Mouse (Mus musculus) layer of hippocampus, adult 8-10 months (tissue): ENCODE results near the gene Hoxd10. TPM values are rescaled to one million over a fixed set of nuclear protein-coding genes. Genes with fewer than 3 reads are reported as not detected.

Source experiments
- DNase-seq, 2 experiments: peaks; one replicate each; pipeline ENCODE4 v3.0.0; 2022; ENCODE audit warnings: low spot score in 2 of 2
- total RNA-seq, 4 experiments: library from RNA; stranded (reverse); gene quantifications; 2 replicates each; pipeline ENCODE4 v1.2.4; 2022

Hoxd10 gene
- total RNA-seq, 4 experiments from 2014 or later = not detected

DNA sequence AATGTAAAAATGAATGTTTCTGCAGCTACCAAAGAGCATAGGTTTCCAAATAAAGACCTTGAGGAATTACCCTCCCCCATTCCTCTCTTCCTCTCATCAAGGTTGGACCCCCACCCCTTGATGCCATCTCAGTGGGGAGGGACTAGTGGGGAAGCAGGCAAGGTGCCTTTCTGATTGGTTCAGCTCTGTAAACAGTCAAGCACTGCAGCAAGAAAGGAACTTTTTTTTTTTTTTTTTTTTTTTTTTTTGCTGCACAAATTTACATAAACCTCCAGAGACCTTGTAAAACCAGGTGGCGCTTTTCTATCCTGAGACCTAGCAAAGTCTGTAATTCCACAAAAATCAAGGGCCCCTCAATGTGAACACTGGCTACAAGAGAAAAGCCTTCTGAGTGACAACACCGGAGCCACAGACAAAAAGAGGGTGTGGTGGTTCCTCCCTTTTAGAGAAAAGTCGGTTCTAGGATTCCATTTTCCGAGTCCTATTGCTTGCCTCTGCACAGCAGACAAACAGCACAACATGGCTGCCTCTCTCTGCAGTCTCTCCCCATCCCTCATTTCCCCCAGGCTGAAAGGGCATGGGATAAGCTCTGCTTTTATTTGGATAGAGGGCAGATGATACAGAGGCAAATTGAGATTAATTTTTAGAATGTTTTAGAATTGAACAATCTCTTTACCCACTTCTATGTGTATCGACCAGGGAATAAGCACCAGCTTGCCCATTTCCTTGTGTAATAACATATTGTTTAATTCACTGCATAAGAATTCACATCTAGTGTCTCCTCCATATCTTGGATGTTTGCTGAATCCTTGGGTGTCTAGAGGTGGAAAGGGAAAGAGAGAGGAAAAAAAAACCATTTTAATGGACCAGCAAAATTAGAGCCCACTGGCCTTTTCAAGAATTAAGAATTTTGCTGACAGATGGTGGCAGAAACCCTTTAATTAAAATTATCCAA is 18.0 kb downstream of the Hoxd10 start:
- DNase-seq = no peak

DNA sequence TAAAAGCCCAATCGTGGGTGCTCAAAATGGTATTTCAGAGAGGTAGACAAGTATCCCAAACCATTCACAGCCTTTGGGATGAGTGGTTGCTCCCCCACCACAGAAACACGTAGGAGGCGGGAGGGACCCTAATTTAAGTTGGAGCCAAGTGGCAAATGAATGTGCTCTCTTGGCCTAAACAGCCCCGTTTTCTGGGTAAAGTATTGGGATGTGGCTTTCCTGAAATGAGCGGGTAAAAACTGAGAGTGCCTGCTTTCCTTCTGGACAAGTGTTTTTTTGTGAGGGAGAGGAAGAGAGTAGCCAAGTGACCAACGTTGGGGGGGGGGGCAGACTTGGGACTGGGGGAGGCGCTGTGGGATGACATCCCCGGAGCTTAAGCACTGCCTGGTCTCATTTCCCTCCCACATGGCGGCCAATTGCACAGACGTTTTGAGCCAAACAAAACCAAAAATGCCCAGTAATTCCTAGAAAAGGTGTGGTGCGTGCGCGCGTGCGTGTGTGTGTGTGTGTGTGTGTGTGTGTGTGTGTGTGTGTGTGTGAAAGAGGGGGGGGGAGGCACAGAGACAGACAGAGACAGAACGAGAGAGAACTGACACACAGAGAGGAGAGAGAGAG is 19.3 kb downstream of the Hoxd10 start:
- no peak for DNase-seq

DNA sequence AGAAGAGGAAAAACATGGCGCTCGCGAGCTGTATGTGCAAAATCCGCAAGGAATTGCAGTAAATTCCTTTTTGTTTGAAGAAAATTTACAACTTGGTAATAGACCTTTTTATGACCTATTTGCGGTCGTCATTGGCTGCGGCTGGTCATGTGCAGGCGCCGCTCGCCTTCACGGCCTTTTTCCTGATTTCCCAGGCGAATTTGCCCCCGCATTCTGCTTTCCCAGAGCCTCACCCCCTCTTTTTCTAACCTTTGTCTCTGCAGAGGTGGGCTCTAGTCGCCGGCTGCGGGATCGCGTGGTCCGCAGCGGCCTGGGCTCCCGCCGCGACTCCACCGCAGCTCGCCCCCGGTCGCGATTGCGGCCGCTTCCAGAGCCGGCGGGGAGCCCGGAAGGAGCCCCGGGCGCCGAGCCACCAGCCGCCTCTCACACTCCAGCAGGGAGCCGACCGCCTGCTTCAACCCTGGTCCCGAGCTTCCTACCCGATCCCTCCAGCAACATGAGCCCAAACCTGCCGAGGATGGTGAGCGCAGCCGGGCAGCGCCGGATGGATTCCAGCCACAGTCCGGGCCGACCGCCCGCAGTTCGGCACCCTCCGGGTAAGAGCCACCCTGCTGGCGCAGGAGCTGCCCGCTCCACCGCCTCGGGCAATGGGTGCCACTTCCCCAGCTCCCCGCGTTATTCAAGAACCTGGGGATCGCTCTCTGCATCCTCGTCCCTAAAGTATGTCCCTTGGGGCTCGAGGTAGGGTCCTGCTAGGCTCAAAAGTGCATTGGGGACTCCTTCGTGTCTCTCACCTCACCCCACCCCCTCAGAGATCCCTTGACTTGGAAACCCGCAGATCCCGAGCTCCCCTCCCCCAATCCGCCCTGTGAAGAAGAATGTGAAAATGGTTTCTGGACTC is 20.2 kb downstream of the Hoxd10 start, which contains the start of the genes Hoxd3 and Hoxd4:
Gene Hoxd3, plus strand, starts transcription at position 207 of the 901 bp plus-strand sequence.
Gene Hoxd4, plus strand, starts transcription at position 209 of the 901 bp plus-strand sequence.
- no peak for DNase-seq

DNA sequence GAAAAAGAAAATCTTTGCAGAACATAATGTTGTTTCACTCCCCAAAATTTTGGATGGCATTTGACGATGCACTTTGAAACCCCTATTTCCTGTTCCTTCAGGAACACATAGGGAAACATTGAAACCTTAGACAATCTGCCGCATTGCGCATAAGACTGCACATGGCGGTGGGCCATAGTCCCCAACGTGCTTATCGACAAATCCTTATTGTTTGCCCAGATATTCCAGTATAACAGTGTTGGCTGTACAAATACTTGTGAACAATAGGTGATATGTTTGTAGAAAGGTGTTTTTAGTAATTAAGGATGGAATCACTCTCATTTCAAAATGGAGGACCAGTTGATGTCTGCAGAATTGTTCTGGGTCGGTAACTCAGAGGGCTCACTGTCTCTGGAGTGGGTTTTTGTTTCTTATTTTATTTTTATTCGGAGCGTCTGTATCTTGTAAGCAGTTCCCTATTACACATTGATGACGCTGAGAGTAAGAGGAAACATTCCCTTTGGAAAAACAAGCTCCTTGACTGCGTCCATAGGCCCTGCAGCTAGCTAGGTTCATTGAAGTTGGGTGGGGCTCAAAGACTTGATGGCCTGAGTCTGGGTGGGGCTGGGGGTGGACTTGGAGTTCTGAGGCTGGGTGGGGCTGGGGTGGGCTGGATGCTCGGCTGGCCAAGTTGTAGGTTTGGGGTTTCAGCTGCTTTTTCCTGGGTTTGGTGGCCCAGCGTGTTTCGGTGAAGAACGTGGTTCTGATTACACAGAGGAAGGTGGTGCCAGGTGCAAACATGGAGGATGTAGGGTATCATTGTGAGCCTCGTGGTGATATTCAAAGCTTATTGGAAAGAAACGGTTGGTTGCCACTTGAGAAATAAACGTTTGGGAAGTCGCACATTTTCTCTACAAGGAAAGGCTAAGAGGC is 21.8 kb downstream of the Hoxd10 start:
- no peak for DNase-seq

DNA sequence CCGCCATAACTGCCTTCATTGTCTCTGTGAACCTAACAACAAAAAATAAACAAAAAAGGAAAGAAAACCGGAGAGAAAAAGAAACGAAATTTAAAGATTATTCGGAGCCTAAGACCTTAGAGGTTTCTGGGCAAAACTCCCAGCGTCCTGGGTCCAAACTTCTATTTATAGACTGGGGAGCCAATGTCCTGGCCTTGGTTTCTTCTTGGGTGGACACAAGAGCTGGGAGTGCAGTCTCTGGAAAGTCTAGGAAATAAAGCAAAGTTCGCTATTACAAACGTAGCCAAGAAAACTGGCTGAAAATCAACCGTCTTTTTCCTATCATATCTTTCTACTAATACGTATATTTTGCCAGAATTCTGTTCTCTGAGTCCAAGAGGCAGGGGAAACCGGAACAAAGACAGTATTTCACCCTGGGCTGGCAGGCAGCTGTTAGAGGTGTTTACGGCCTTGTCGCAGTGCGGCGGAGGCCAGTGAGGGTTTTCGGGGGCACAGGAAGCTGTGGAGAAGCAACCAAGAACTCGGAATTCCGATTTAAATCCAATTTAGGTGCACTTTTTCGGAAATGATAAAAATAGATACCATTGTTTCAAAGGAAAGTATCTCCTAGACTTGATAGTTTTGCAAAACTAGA is 22.5 kb downstream of the Hoxd10 start:
- no peak for DNase-seq

DNA sequence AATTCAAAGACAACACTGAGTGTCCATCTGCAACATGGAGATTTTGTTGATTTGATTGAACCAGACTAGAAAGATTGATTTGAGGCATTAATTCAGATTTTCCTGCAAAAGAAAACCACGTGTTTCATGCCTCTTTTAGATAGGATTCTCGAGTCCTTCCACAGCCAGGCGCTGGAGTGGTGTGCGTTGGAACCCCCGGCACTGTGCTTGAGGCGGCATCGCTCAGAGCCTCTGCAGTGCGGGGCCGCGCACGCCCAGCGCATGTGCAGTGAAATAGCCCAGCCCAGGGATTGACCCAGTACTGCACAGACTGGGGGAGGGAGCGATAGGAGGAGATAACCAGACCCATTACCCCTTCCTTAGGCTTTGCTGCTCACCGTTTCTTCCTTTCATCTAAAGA is 23.2 kb downstream of the Hoxd10 start:
- no peak for DNase-seq

DNA sequence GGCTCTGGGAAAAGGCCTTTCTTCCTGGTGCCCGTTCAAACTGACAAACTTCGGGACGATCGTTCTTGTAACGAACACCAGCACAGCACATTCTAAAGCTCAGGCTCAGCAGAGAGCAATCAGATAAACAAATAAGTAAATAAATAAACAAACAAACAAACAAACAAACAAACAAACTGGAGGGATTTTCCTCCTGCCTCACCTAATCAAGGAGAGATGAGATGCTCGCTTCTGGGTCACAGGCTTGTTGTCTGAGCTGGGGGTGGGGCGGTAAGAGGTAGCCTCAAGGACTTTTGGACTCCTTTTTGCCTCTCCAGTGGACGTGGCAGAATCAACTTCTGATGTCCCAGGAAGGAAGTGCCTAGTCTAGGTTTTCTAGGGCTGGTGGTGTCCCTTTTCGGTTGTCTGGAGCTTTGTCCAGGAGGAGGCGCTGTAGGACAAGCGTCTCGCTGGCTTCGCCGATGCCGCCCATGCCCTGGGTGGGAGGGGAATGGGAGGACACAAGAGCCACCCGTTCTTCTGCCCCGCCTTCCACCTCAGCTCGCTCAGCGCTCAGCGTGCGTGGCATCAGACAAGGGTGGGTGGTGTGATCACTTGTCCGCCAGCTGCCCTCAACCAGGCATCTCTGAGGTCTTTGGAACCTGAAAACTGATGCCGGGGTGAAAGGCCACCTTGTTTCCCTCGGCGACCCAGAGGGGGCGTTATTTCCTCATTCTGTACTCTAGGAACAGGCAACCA is 23.9 kb downstream of the Hoxd10 start:
- DNase-seq = peak; percentile 26 to 72

DNA sequence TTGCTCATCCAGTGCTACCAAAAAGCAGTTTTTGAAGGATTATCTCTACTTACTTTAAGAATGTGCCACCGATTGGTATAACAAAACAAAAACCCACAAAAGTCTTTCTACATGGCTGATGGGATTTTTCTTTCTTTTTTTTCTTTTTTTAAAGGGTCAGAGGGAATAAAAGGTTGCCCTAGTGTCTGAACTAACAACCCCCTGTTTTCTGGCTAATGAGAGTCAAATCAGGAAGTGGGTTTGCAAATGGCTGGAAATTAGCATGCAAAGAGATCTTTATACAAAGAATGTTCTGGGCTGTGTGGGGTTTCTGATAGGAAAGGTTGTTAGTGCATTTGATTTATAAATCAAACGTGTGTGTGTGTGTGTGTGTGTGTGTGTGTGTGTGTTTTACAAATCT is 28.7 kb downstream of the Hoxd10 start:
- DNase-seq = no peak

DNA sequence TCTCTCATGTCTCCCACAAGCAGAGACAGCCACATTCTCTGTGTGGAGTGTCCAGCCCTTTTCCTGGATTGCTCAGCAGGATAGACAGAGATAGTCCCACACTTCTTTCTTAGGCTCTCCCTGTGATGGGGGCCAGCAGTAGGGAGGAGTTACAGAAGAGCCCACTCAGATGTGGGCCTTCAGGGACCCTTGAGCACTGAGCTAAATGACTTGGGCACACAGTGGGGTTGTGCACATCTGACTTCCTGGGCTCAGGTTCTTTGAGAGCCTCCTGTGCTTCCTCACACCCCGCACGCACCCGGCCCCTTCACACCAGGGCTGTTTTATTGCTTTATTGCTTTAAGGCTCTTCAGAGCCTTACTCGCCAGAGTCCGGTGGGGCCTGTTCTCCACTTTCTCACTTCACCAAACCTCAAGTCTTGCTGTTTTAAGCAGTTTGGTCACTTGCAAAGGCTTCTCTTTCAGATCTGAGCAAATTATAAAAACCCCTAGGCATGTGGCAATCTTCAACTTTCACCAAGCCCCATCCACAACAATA is 29.3 kb downstream of the Hoxd10 start:
- DNase-seq = no peak

DNA sequence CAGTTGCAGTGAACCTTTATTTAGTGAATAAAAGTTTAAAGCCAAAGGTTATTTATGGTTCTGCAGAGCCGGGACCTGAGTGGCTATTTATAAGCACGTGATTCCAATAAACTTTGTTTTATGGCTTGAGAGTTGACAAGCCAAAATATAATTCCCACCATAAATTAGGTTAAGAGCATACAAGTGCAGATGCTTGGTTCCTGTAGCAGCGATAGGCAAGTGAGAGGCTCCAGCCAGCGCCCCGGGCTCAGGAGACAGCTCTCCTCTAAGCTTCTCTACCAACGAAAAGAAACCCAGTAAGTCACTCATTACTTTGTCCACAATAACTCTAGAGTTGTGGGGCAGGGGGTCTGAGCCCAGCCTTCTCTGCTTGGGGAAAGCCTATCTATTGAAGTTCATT is 30.2 kb downstream of the Hoxd10 start:
- no peak for DNase-seq

DNA sequence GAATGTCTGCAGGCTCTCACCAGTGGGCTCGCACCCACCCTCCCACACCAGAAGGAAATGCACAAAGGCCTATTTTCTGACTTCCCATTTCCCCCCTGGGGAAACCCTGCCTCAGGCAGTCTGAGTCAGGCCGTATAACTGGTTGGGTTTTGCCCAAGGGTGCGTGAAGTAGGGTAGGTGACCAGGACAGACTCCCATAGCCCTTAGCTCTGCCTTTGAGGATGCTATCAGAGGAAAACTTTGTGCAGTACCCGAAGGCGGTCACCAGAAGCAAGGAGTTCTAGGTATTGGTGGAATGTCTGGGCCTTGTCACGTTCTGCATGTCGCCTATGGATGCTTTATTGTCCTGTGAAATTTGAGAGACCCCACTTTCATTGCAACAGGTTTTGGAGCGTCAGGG is 31.2 kb downstream of the Hoxd10 start:
- no peak for DNase-seq

DNA sequence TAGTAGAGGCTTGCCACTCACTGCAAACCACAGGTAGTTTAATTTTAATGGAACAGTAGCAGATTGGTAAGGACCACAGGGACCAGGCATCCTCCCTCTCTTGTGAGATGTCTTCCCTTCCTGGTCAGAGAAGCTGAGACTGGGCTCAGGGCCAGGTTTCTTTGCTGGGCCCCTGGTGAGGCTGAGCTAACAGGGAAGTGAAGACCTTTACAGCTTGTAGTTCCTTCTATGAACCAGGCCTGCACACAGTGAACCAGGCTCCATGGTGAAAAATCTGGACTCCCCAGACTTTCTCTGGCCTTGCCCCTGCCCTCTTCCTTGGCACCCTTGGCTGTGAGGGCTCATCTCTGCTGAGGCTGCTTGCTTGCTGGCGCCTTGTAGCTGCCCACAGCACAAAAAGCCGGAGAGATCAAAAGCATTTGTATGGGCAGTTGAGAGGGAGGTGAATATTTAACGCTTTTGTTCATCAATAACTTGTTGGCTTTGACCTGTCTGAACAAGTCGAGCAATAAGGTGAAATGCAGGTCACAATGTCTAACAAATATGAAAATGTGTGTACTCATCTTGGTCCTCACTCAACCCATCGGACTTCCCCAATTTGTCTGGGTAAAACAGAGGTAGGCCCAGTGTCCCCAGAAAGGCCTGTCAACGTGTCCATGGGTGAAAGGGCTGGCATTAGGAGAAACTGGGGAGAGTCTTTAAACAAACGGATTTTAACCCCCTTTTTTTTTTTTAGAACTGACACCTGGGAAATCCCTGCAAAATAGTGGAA is 32.7 kb downstream of the Hoxd10 start:
- no peak for DNase-seq

DNA sequence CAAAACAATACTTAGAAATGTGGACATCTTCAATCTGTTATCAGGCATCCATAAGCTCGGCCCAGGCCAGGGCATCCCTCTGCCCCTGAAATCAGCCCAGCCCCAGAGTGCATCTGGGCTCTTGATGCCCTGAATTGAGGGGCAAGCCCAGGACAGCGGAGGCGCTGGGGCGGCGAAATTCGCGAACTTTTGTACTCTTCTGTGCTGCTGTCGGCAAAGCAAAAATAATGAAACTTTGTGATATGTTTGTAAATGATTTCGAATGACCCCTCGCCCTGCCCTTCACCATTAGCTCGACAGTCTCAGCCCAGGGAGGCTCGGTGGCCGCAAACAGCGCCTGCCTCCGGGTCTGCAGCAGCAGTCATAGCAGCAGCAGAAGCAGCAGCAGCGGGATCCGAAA is 33.4 kb downstream of the Hoxd10 start:
- DNase-seq = no peak

DNA sequence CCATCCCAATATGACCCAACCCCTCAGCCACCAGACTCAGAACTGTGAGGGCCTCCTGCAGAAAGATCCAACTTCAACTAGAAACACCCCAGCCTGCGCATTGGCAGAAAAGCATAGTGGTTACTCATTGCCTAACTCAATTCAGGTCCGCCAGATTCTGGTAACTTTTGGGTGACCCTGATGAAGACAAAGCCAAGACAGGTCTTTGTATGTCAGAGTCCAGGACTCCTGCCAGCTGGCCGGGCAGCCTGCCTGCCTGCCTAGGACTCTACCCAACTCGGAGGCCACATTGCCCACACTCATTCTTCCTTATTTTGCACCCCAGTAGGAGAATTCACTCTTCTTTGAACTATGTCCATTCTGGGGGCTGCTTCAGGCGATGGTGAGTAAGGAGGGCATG is 34.8 kb downstream of the Hoxd10 start, which contains the start of gene Gm28230:
Gene Gm28230, plus strand, starts transcription at position 178 of the 400 bp plus-strand sequence.
- DNase-seq = no peak

DNA sequence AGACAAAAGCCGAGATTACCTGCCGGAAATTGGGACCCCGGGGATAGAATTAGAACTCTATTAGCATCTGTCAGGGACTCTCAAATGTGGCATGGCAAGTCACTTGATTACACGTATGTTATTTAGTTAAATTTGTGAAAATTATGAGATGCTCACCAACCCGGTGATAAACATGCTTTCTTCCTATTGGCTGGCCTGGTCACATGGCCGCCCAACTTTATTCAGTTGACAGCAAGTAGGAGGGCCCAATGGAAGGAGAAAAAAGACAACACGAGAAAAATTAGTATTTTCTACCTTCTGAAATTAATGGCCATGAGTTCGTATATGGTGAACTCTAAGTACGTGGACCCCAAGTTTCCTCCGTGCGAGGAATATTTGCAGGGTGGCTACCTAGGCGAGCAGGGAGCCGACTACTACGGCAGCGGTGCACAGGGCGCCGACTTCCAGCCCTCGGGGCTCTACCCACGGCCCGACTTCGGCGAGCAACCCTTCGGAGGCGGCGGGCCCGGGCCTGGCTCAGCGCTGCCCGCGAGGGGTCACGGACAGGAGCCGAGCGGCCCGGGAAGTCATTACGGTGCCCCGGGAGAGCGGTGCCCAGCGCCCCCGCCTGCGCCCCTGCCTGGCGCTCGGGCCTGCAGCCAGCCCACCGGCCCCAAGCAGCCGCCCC is 35.4 kb downstream of the Hoxd10 start:
- no peak for DNase-seq

DNA sequence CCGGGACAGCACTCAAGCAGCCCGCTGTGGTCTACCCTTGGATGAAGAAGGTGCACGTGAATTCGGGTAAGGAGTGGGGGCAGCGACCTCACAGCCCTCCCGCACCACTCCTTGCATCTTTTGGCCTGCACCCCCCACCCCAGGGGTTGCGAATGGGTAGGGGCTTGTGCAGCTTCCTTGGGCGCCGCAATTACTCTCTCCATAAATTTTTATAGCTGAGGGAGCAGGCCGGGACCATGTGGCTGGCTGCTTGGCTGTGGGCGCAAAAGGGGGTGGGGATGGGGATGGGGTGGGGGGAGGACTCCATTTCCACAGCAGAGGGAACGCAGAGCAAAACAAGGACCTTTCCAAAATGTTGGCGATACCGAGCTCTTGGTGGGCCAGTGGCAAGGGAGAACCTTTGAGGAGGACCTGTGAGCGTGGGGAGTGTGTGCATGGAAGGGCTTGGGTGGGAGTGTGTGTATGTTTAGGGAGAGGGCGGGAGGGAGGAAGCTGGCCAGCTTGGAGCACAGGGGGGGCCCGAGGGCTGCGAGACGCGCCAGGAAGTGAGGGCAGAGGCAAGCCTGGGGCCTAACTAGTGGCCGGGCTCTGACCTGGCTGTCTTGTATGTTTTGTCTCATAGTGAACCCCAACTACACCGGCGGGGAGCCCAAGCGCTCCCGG is 36.0 kb downstream of the Hoxd10 start:
- no peak for DNase-seq

DNA sequence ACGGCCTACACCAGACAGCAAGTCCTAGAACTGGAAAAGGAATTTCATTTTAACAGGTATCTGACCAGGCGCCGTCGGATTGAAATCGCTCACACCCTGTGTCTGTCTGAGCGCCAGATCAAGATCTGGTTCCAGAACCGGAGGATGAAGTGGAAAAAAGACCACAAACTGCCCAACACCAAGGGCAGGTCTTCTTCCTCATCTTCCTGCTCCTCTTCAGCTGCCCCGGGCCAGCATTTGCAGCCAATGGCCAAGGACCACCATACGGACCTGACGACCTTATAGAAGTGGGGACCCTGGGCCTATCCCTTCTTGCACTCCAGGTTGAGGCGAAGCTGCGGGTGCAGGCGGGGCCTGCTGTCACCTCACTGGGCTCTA is 36.6 kb downstream of the Hoxd10 start:
- DNase-seq = no peak
